Mouse (Mus musculus) left cerebral cortex, postnatal 36 days (tissue): ENCODE measurements around the gene Rps6ka6. TPM values are rescaled to one million over a fixed set of nuclear protein-coding genes. Genes with fewer than 3 reads are reported as not detected.

Source experiments
- DNase-seq, 2 experiments: peaks; one replicate each; pipeline ENCODE4 v3.0.0; 2021 to 2022; ENCODE audit warnings: low spot score in 2 of 2, mixed read lengths in 1 of 2
- intact Hi-C: fragments of 180-260 bp; cut with DNase I; formaldehyde crosslinking; loops from one replicate; pipeline ENCODE4 v1.15.1; 2025
- total RNA-seq, 2 experiments: library from RNA; stranded (reverse); gene quantifications; 2 replicates each; pipeline ENCODE4 v1.2.3; 2021

The Rps6ka6 gene
- total RNA-seq: 1 to 10 TPM; 3.6 to 3.9 TPM

- intact Hi-C loops: no loop called here
- DNase-seq: no peak
These were observed at the start of gene Rps6ka6 for GRCm38 (mm10) chrX:111537859-111538258. Gene Rps6ka6, minus strand, starts transcription at chrX:111537959.

GRCm38 (mm10) chrX:111577044-111577443 lies 39.3 kb upstream of the Rps6ka6 start:
- intact Hi-C loops: no loop called here
- DNase-seq: no peak

- intact Hi-C loops: no loop called here
- DNase-seq: no peak
These were observed 19.6 kb downstream of the Rps6ka6 start for GRCm38 (mm10) chrX:111518206-111518605.

- intact Hi-C loops: no loop called here
- DNase-seq: peak in 1 of 2 experiments; percentile 42
These were observed 74.1 kb downstream of the Rps6ka6 start for GRCm38 (mm10) chrX:111463565-111464093.

GRCm38 (mm10) chrX:111462833-111463564 lies 74.8 kb downstream of the Rps6ka6 start:
- intact Hi-C loops: no loop called here
- peak; percentile 15 to 59 for DNase-seq

GRCm38 (mm10) chrX:111462495-111462832 lies 75.3 kb downstream of the Rps6ka6 start:
- intact Hi-C loops: no loop called here
- peak; percentile 6 to 7 for DNase-seq

GRCm38 (mm10) chrX:111462092-111462491 lies 75.7 kb downstream of the Rps6ka6 start:
- intact Hi-C loops: no loop called here
- no peak for DNase-seq

GRCm38 (mm10) chrX:111460166-111460565 lies 77.6 kb downstream of the Rps6ka6 start:
- DNase-seq: no peak
- intact Hi-C loops: no loop called here

- DNase-seq: no peak
- intact Hi-C loops: no loop called here
These were observed 101.2 kb downstream of the Rps6ka6 start for GRCm38 (mm10) chrX:111436571-111436970.

- intact Hi-C loops: no loop called here
- no peak for DNase-seq
These were observed 123.0 kb downstream of the Rps6ka6 start for GRCm38 (mm10) chrX:111414775-111415174.

- intact Hi-C loops: no loop called here
These were observed 132.9 kb downstream of the Rps6ka6 start for GRCm38 (mm10) chrX:111404816-111405215.

GRCm38 (mm10) chrX:111377020-111377419 lies 160.7 kb downstream of the Rps6ka6 start:
- no peak for DNase-seq
- intact Hi-C loops: no loop called here

More at GRCm38 (mm10) chrX:111404816-111405215, 132.9 kb downstream of the Rps6ka6 start:
- no peak for DNase-seq

- intact Hi-C loops: no loop called here
- DNase-seq: no peak
These were observed 163.6 kb downstream of the Rps6ka6 start for GRCm38 (mm10) chrX:111374177-111374576.

Other genes starting within 250 kb of the Rps6ka6 start
- gene Hdx, start 159.1 kb upstream of the Rps6ka6 start, total RNA-seq: 1 to 10 TPM; 3.3 to 4.1 TPM